Mouse (Mus musculus): ENCODE results near the gene Pex16.

- TF ChIP-seq CTCF (IDR thresholded peaks at IDR 0.05), result no peak
- TF ChIP-seq EP300 (IDR thresholded peaks at IDR 0.05), result no peak
Measured at GRCm38 (mm10) chr2:92392318-92393264, 18.1 kb downstream of the Pex16 start.
